Mouse (Mus musculus): ENCODE measurements at regions not wholly inside any gene's neighbourhood (a gene's known extent, or its start where the extent isn't known, plus 50 kb on each side); places are given as distances from the start of the nearest gene placed in this dataset.
A peak's percentile ranks its signal among the peaks of the same experiment; 100 is the strongest.

- peak; percentile 73 for DNase-seq (ENCODE audit: low read depth)
Measured at GRCm38 (mm10) chr2:131436149-131436548, 55.1 kb upstream of the Smox start.

GRCm38 (mm10) chr2:131430474-131430873 lies 60.8 kb upstream of the Smox start:
- peak; percentile 57 for DNase-seq (ENCODE audit: low read depth)

GRCm38 (mm10) chr2:131428089-131428488 lies 63.2 kb upstream of the Smox start:
- no peak for DNase-seq (ENCODE audit: low read depth)

GRCm38 (mm10) chr2:131426941-131427340 lies 64.4 kb upstream of the Smox start:
- peak; percentile 66 for DNase-seq (ENCODE audit: low read depth)

GRCm38 (mm10) chr2:131423616-131424320 lies 67.5 kb upstream of the Smox start:
- peak; percentile 95 for DNase-seq (ENCODE audit: low read depth)

- DNase-seq (ENCODE audit: low read depth): peak; percentile 90
Measured at GRCm38 (mm10) chr2:131422907-131423445, 68.3 kb upstream of the Smox start.

GRCm38 (mm10) chr2:131418130-131418529 lies 65.4 kb upstream of the Rnf24 start:
- no peak for DNase-seq (ENCODE audit: low read depth)

GRCm38 (mm10) chr2:131417472-131417871 lies 64.8 kb upstream of the Rnf24 start:
- DNase-seq (ENCODE audit: low read depth): no peak

- peak; percentile 63 for DNase-seq (ENCODE audit: low read depth)
Measured at GRCm38 (mm10) chr2:131416482-131416881, 63.8 kb upstream of the Rnf24 start.

- DNase-seq (ENCODE audit: low read depth): no peak
Measured at GRCm38 (mm10) chr2:131410906-131411520, 58.3 kb upstream of the Rnf24 start.

- no peak for DNase-seq (ENCODE audit: low read depth)
Measured at GRCm38 (mm10) chr2:131407337-131407736, 54.6 kb upstream of the Rnf24 start.

GRCm38 (mm10) chr2:131404218-131404555 lies 51.5 kb upstream of the Rnf24 start:
- DNase-seq (ENCODE audit: low read depth): peak; percentile 54

GRCm38 (mm10) chr2:131403543-131404217 lies 51.0 kb upstream of the Rnf24 start:
- peak; percentile 57 for DNase-seq (ENCODE audit: low read depth)

All from 416B (cell line).